ENCODE assay signal across 9 mouse cellular contexts in genomic region chr2:157723883-157724573, GRCm38 (mm10). TPM values are rescaled to one million over a fixed set of nuclear protein-coding genes. Genes with fewer than 3 reads are reported as not detected.
A peak's percentile ranks its signal among the peaks of the same experiment; 100 is the strongest.
DNase-seq lines count a peak whose midpoint lies in the region; ATAC-seq and TF ChIP-seq lines count a peak whose summit lies in the region.
"Had no signal": no experiment of that assay in that cellular context is flagged by ENCODE, and none has a peak within 500 bp of the region (broad histone marks: within the 10 kb centered on the region; RNA-seq: fewer than 3 reads in every experiment).

No protein-coding gene starts in this region.

- intact Hi-C loops in left cerebral cortex, postnatal 10 days (cut with DNase I), result no loop called here

- no peaks in the 10 kb centered on the region for H3K79me2 ChIP-seq in MEL (ENCODE audit: control insufficient read depth, insufficient read depth, low read length, poor library complexity)

- H3K27me3 ChIP-seq in MEL (ENCODE audit: control insufficient read depth in 1 of 2, insufficient read depth in 2 of 2, low read length in 2 of 2), result peaks cover 0 to 1% of the 10 kb centered on the region in 2 experiments; a peak in 2 of 4 replicates
- H3K27me3 ChIP-seq in hindbrain, embryonic 10.5 days (ENCODE audit: insufficient read depth, poor library complexity, severe bottlenecking), result no peaks in the 10 kb centered on the region; the same call in 1 of the 2 replicates
- H3K27me3 ChIP-seq in midbrain, embryonic 10.5 days (ENCODE audit: low read depth, poor library complexity, severe bottlenecking), result no peaks in the 10 kb centered on the region
- H3K27me3 ChIP-seq: heart, embryonic 12.5 days had no signal

- TF ChIP-seq EP300 in MEL (IDR thresholded peaks at IDR 0.05; ENCODE audit: low read depth in 1 of 2, low read length in 2 of 2), result no peak

- TF ChIP-seq POLR2A in MEL (IDR thresholded peaks at IDR 0.05; ENCODE audit: control insufficient read depth in 1 of 2, insufficient read depth in 1 of 2, low read depth in 1 of 2, low read length in 2 of 2, poor library complexity in 1 of 2), result no peak

- 56% methylated on average over 8 of the region's 8 CpGs for WGBS in hindbrain, embryonic 10.5 days
- WGBS in midbrain, embryonic 10.5 days, result 69% methylated on average over 8 of the region's 8 CpGs

- H3K9ac ChIP-seq in MEL (ENCODE audit: control insufficient read depth, low read depth, low read length, poor library complexity, severe bottlenecking), result no peak overlapping the region
- H3K9ac ChIP-seq: heart, embryonic 12.5 days had no signal

- no peak overlapping the region for H3K27ac ChIP-seq in MEL (ENCODE audit: control insufficient read depth, low read depth, low read length)
- peak overlapping the region; percentile 82 for H3K27ac ChIP-seq in hindbrain, embryonic 10.5 days
- peak overlapping the region; percentile 39; the same call in 1 of the 2 replicates for H3K27ac ChIP-seq in midbrain, embryonic 10.5 days (replicated peaks)

- peak; percentile 7 for DNase-seq in adrenal gland, postnatal 10 days
- DNase-seq in adrenal gland, adult 8-10 months, result no peak
- DNase-seq in MEL (ENCODE audit: low read depth, low spot score), result peak; percentile 7
- DNase-seq in hindbrain, embryonic 10.5 days (ENCODE audit: low spot score), result peak; percentile 40
- no peak for DNase-seq in midbrain, embryonic 10.5 days (ENCODE audit: low spot score)
- DNase-seq in lung, postnatal 14 days, result no peak
- no peak for DNase-seq in left cerebral cortex, postnatal 10 days (ENCODE audit: extremely low spot score in 1 of 2, low spot score in 2 of 2)

- no peak for TF ChIP-seq RAD21 in MEL (IDR thresholded peaks at IDR 0.05; ENCODE audit: low read depth, low read length)

- no peak for TF ChIP-seq CTCF in MEL (IDR thresholded peaks at IDR 0.05 in 2 of 3, conservative IDR thresholded peaks at IDR 0.05 in 1 of 3; ENCODE audit: control insufficient read depth in 1 of 3, insufficient read depth in 1 of 3, low read depth in 2 of 3, low read length in 3 of 3, poor library complexity in 1 of 3, severe bottlenecking in 1 of 3)

- H3K36me3 ChIP-seq in MEL (ENCODE audit: control insufficient read depth in 1 of 2, insufficient read depth in 2 of 2, low read length in 2 of 2), result no peaks in the 10 kb centered on the region
- no peaks in the 10 kb centered on the region for H3K36me3 ChIP-seq in hindbrain, embryonic 10.5 days
- H3K36me3 ChIP-seq in midbrain, embryonic 10.5 days, result no peaks in the 10 kb centered on the region
- H3K36me3 ChIP-seq: heart, embryonic 12.5 days had no signal

- ATAC-seq in activated CD4-positive, CD25-positive, alpha-beta regulatory T cell, adult 4 months, result no peak

- no peaks in the 10 kb centered on the region for H3K9me3 ChIP-seq in MEL (replicated peaks; ENCODE audit: insufficient read depth, low read length)
- H3K9me3 ChIP-seq in hindbrain, embryonic 10.5 days, result no peaks in the 10 kb centered on the region
- no peaks in the 10 kb centered on the region for H3K9me3 ChIP-seq in midbrain, embryonic 10.5 days (replicated peaks)

- H3K4me3 ChIP-seq in MEL (ENCODE audit: control insufficient read depth in 1 of 2, insufficient read depth in 1 of 2, low read depth in 2 of 2, low read length in 2 of 2), result no peak overlapping the region
- H3K4me3 ChIP-seq in hindbrain, embryonic 10.5 days, result no peak overlapping the region
- no peak overlapping the region for H3K4me3 ChIP-seq in midbrain, embryonic 10.5 days
- H3K4me3 ChIP-seq: heart, embryonic 12.5 days had no signal

- no peaks in the 10 kb centered on the region for H3K4me1 ChIP-seq in MEL (ENCODE audit: control insufficient read depth in 1 of 2, insufficient read depth in 2 of 2, low read length in 2 of 2)
- H3K4me1 ChIP-seq in hindbrain, embryonic 10.5 days (replicated peaks), result peaks cover 35% of the 10 kb centered on the region
- H3K4me1 ChIP-seq in midbrain, embryonic 10.5 days, result peaks cover 20% of the 10 kb centered on the region
- H3K4me1 ChIP-seq: heart, embryonic 12.5 days had no signal

TF ChIP-seq in MEL, 35 proteins besides CTCF, POLR2A, EP300 and RAD21:
- TF ChIP-seq MAFK (IDR thresholded peaks at IDR 0.05; ENCODE audit: borderline replicate concordance, low read depth, low read length), result no peak
- TF ChIP-seq SMC3 (IDR thresholded peaks at IDR 0.05; ENCODE audit: low read depth, low read length), result no peak
- TF ChIP-seq SIN3A (IDR thresholded peaks at IDR 0.05; ENCODE audit: low read length), result no peak
- no peak for TF ChIP-seq GABPA (IDR thresholded peaks at IDR 0.05; ENCODE audit: low read depth, low read length)
- no peak for TF ChIP-seq TAL1 (IDR thresholded peaks at IDR 0.05; ENCODE audit: low read length)
- no peak for TF ChIP-seq CHD1 (IDR thresholded peaks at IDR 0.05; ENCODE audit: low read depth, low read length)
- TF ChIP-seq TBP (IDR thresholded peaks at IDR 0.05; ENCODE audit: low read depth, low read length), result no peak
- TF ChIP-seq USF2 (IDR thresholded peaks at IDR 0.05; ENCODE audit: borderline replicate concordance in 1 of 2, insufficient read depth in 1 of 2, low read depth in 1 of 2, low read length in 2 of 2), result no peak
- no peak for TF ChIP-seq KAT2A (conservative IDR thresholded peaks at IDR 0.05; ENCODE audit: low read depth, low read length)
- no peak for TF ChIP-seq ZMIZ1 (IDR thresholded peaks at IDR 0.05; ENCODE audit: low read depth, low read length)
- TF ChIP-seq MAX (IDR thresholded peaks at IDR 0.05; ENCODE audit: low read length), result no peak
- TF ChIP-seq TCF12 (IDR thresholded peaks at IDR 0.05; ENCODE audit: low read depth, low read length), result no peak
- TF ChIP-seq NRF1 (IDR thresholded peaks at IDR 0.05; ENCODE audit: insufficient read depth, low read depth, low read length, poor library complexity, severe bottlenecking), result no peak
- no peak for TF ChIP-seq POLR2AphosphoS5 (IDR thresholded peaks at IDR 0.05; ENCODE audit: borderline replicate concordance, low read depth, low read length)
- no peak for TF ChIP-seq MEF2A (IDR thresholded peaks at IDR 0.05; ENCODE audit: extremely low read depth, insufficient replicate concordance, low read depth, low read length, poor library complexity, severe bottlenecking)
- no peak for TF ChIP-seq UBTF (IDR thresholded peaks at IDR 0.05; ENCODE audit: borderline replicate concordance, insufficient read depth, low read depth, low read length)
- no peak for TF ChIP-seq RCOR1 (IDR thresholded peaks at IDR 0.05; ENCODE audit: low read depth, low read length)
- no peak for TF ChIP-seq ETS1 (IDR thresholded peaks at IDR 0.05; ENCODE audit: low read depth, low read length)

RNA-seq across cellular contexts. Expression of gene Ctnnbl1, which starts 13.2 kb away (rescaled TPM):
- total RNA-seq in adrenal gland, postnatal 10 days (2021), result 10 to 100 TPM; 20.6 to 22.6 TPM
- total RNA-seq in adrenal gland, adult 8-10 months (2022), result 10 to 100 TPM; 16.6 to 28.6 (median 21.0) TPM
- total RNA-seq in MEL (2012; rRNA removed), result 59.3 and 61.7 TPM in 2 replicates
- 10 to 100 TPM in 1 of 2 experiments, not detected in 1; 60.7 TPM for polyA plus RNA-seq in MEL (2012; ENCODE audit: insufficient read depth in 1 of 2, insufficient read length in 2 of 2, low read depth in 1 of 2, low replicate concordance in 2 of 2, missing spikeins in 1 of 2)
- 93.4 and 95.9 TPM in 2 replicates for polyA plus RNA-seq in hindbrain, embryonic 10.5 days (2016; fragmentation: Nextera tagmentation; extraction: Ambion mirVana)
- 96.0 and 102 TPM in 2 replicates for polyA plus RNA-seq in midbrain, embryonic 10.5 days (2016; fragmentation: Nextera tagmentation; extraction: Ambion mirVana)
- polyA plus RNA-seq in activated CD4-positive, CD25-positive, alpha-beta regulatory T cell, adult 4 months (2017; shearing (Covaris generic)), result 10 to 100 TPM; 64.0 to 74.3 TPM
- total RNA-seq in left cerebral cortex, postnatal 10 days (2021), result 10 to 100 TPM; 25.2 to 26.6 TPM

Comparison
In these comparisons a context has a peak if more than half of its experiments do, and no peak if none do; other contexts are left out.
1. DNase-seq: peak in adrenal gland, postnatal 10 days (single experiment), MEL (single experiment) and hindbrain, embryonic 10.5 days (single experiment); none in adrenal gland, adult 8-10 months (single experiment), midbrain, embryonic 10.5 days (single experiment), lung, postnatal 14 days (single experiment) and left cerebral cortex, postnatal 10 days (0 of 2).